Mouse (Mus musculus) lung, postnatal 0 days (tissue): ENCODE data around the gene Wdr24.

Experiments
- CTCF ChIP-seq: IDR thresholded peaks from 2 replicates; pipeline ENCODE4 v1.5.1; 2016; ENCODE audit warnings: antibody characterized with exemption, mild to moderate bottlenecking
- EP300 ChIP-seq: IDR thresholded peaks from 2 replicates; pipeline ENCODE4 v1.6.1; 2016; ENCODE audit warnings: antibody characterized with exemption, mild to moderate bottlenecking, control low read depth

- TF ChIP-seq EP300 (no peak), CTCF (no peak)
Observed at GRCm38 (mm10) chr17:25827011-25827410, 3.6 kb downstream of the Wdr24 start.
